Mouse (Mus musculus) liver, embryonic 12.5 days (tissue): ENCODE data around the gene Mme. TPM values are rescaled to one million over a fixed set of nuclear protein-coding genes. Genes with fewer than 3 reads are reported as not detected.

Source experiments
- ATAC-seq: fragments of 200-750 bp; cut with Nextera tagmentation; 2 replicates; pipeline ENCODE4 v1.8.0; 2017; ENCODE audit warnings: moderate number of reproducible peaks, mild to moderate bottlenecking, moderate library complexity
- H3K27ac ChIP-seq: fragments of 300-500 bp; sonication (generic); 2 replicates; pipeline ENCODE4 v1.5.1; 2016; ENCODE audit warnings: mild to moderate bottlenecking
- H3K27me3 ChIP-seq: fragments of 300-500 bp; sonication (generic); replicated peaks from 2 replicates; pipeline ENCODE4 v1.6.1; 2016; ENCODE audit warnings: mild to moderate bottlenecking, moderate library complexity
- H3K36me3 ChIP-seq: fragments of 300-500 bp; sonication (generic); 2 replicates; pipeline ENCODE4 v1.6.1; 2016; ENCODE audit warnings: mild to moderate bottlenecking, moderate library complexity
- H3K4me1 ChIP-seq: fragments of 300-500 bp; sonication (generic); 2 replicates; pipeline ENCODE4 v1.6.1; 2016
- H3K4me2 ChIP-seq: fragments of 300-500 bp; sonication (generic); 2 replicates; pipeline ENCODE4 v1.6.1; 2016; ENCODE audit warnings: mild to moderate bottlenecking, moderate library complexity
- H3K4me3 ChIP-seq: fragments of 300-500 bp; sonication (generic); 2 replicates; pipeline ENCODE4 v1.5.1; 2016; ENCODE audit warnings: mild to moderate bottlenecking, moderate library complexity
- H3K9ac ChIP-seq: fragments of 300-500 bp; sonication (generic); 2 replicates; pipeline ENCODE4 v1.6.1; 2016; ENCODE audit warnings: mild to moderate bottlenecking, moderate library complexity
- H3K9me3 ChIP-seq: fragments of 300-500 bp; sonication (generic); replicated peaks from 2 replicates; pipeline ENCODE4 v1.6.1; 2016; ENCODE audit warnings: mild to moderate bottlenecking, moderate library complexity
- polyA plus RNA-seq: library from polyadenylated mRNA; unstranded; fragments of >200 nt; fragmentation: Nextera tagmentation; extraction: Ambion mirVana; gene quantifications from 2 replicates; pipeline ENCODE4 v1.2.1, GENCODE M21; 2016

The Mme gene
- polyA plus RNA-seq, 1 experiment from 2014 or later, result 0.12 TPM

DNA sequence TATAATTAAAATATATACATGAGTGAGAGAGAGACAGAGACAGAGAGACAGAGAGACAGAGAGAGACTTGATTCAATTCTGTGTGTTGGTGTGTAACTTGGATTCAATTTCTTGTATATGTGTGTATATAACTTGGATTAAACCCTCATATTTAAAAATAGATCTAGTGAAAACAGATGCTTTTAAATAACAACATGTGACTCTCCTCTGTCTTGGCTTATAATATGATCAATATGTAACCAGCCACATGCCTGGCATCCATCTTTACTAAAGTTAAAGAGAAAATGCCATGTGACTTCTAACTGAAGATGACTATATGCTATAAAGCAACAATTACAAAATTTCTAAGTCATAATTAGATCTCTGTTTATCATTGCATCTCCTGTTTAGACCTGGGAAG lies 182.2 kb downstream of the Mme start:
- Histone ChIP-seq H3K27me3 (no peaks in the 10 kb centered on the region), H3K4me3 (no peak overlapping the region), H3K27ac (no peak overlapping the region), H3K36me3 (no peaks in the 10 kb centered on the region), H3K4me2 (no peak overlapping the region), H3K9ac (no peak overlapping the region), H3K4me1 (no peaks in the 10 kb centered on the region), H3K9me3 (no peaks in the 10 kb centered on the region)
- no peak for ATAC-seq

Other genes with a start within 250 kb of the Mme start
- not detected in 2 replicates for gene Gm34302, start 242.3 kb downstream of the Mme start, polyA plus RNA-seq